Mouse (Mus musculus): ENCODE measurements around the gene Il1r2.

DNA sequence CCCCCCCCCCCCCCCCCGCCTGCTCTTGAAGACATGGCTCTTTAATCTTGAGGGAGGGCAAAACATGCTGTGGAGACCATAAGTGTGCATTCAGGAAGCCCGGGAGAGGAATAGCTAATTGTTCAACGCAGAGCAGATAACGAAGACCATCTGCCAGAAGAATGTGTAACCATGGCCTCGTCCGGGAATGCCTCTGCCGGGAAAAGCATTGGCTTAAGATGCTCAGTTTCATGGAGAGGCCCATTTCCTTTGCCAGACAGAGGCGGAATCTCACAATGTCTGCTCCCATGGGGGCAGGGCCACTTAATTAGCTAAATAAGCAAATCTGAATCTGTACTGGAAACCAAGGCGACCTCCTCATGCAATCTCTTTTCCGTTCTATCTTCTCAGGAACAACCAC is 43.7 kb downstream of the Il1r2 start:
- no peak for TF ChIP-seq POLR2A (IDR thresholded peaks at IDR 0.05; ENCODE audit: borderline replicate concordance, low read depth, low read length)
- TF ChIP-seq CTCF (IDR thresholded peaks at IDR 0.05; ENCODE audit: low read depth, low read length), result no peak

Data from bone marrow macrophage, adult 2 months (primary cell).